Mouse (Mus musculus) layer of hippocampus, postnatal 10 days (tissue): ENCODE data around the gene Chrd. TPM values are rescaled to one million over a fixed set of nuclear protein-coding genes. Genes with fewer than 3 reads are reported as not detected.

Source experiments
- total RNA-seq, 2 experiments: library from RNA; stranded (reverse); gene quantifications; 2 replicates each; pipeline ENCODE4 v1.2.3; 2021

Chrd gene
- total RNA-seq, 2 experiments from 2014 or later: 25.1 TPM

Other genes with a start within 250 kb of the Chrd start
- 10 to 100 TPM; 59.6 to 61.7 TPM for gene Eif2b5, start 234.3 kb upstream of the Chrd start, total RNA-seq
- 10 to 100 TPM; 83.1 to 87.2 TPM for gene Dvl3, start 216.1 kb upstream of the Chrd start, total RNA-seq
- gene Ap2m1, start 197.6 kb upstream of the Chrd start, total RNA-seq: 100 to 1,000 TPM; 893 to 941 TPM
- 10 to 100 TPM; 61.3 to 90.1 TPM for gene Abcf3, start 184.6 kb upstream of the Chrd start, total RNA-seq
- 10 to 100 TPM; 44.4 to 45.6 TPM for gene Vwa5b2, start 143.7 kb upstream of the Chrd start, total RNA-seq
- 1 to 10 TPM; 2.9 TPM for gene Eef1akmt4, start 121.5 kb upstream of the Chrd start, total RNA-seq
- under 1 TPM in 1 of 2 experiments, not detected in 1; 0.53 TPM for gene Gm49333, start 121.5 kb upstream of the Chrd start, total RNA-seq
- 10 to 100 TPM; 12.4 to 14.0 TPM for gene Alg3, start 121.4 kb upstream of the Chrd start, total RNA-seq
- 100 to 1,000 TPM; 143 to 153 TPM for gene Camk2n2, start 111.8 kb upstream of the Chrd start, total RNA-seq
- gene Ece2, start 103.3 kb upstream of the Chrd start, total RNA-seq: 10 to 100 TPM; 29.5 to 33.8 TPM
- 100 to 1,000 TPM; 248 to 270 TPM for gene Psmd2, start 81.5 kb upstream of the Chrd start, total RNA-seq
- 100 to 1,000 TPM; 349 to 379 TPM for gene Eif4g1, start 64.8 kb upstream of the Chrd start, total RNA-seq
- 100 to 1,000 TPM; 298 to 325 TPM for gene Fam131a, start 39.9 kb upstream of the Chrd start, total RNA-seq
- 10 to 100 TPM; 23.2 to 27.7 TPM for gene Polr2h, start 15.5 kb upstream of the Chrd start, total RNA-seq
- 10 to 100 TPM; 41.4 to 50.7 TPM for gene Clcn2, start 15.4 kb upstream of the Chrd start, total RNA-seq
- 1 to 10 TPM; 3.7 to 4.3 TPM for gene Thpo, start 1.4 kb downstream of the Chrd start, total RNA-seq